Mouse (Mus musculus): ENCODE results near the gene Ncstn. TPM values are rescaled to one million over a fixed set of nuclear protein-coding genes. Genes with fewer than 3 reads are reported as not detected.

Ncstn gene
- polyA plus RNA-seq, 1 experiment from 2014 or later = 95.3 TPM

DNA sequence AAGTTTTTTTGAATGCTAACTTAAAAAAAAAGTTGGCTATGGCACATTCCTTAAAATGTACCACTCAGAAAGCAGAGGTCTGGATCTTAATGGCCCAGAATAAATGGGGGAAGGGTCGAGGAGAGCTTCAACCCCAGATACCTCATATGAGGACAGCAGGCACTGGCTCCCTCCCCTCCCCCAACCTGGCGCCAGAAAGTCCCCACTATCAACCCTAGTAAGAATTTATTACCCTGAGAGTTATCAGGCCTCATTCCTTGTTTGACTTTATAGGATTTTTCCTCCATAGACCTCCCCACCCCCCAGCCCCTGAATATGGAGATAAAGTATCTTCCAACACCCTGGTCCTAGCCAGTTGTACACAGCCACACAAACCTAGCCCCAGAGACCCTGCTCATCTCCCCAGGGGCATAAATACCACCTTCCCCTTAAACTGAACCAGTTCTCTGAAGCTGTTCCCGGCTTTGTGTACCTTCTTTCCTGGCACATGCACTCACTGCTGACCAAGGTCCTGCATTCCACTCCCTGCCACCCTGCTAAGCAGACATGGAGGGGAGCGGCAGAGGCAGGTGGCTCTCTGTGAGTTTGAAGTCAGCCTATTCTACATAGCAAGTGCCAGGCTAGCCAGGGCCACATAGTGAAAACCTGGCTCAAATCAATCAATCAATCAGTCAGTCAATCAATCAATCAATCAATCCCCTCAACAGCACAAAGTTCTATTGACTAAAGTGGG, 19.1 kb downstream of the Ncstn start:
- WGBS = 66% methylated on average over 4 of the region's 4 CpGs
- H3K36me3 ChIP-seq (replicated peaks) = peaks cover 49% of the 10 kb centered on the region
- peaks cover 5% of the 10 kb centered on the region; the same call in 1 of the 2 replicates for H3K27me3 ChIP-seq (ENCODE audit: poor library complexity, severe bottlenecking)
- no peak overlapping the region for H3K4me3 ChIP-seq
- H3K9me3 ChIP-seq = no peaks in the 10 kb centered on the region
- no peak for DNase-seq (ENCODE audit: extremely low spot score, low spot score)
- no peak overlapping the region for H3K27ac ChIP-seq
- H3K4me1 ChIP-seq = peaks cover 24% of the 10 kb centered on the region

DNA sequence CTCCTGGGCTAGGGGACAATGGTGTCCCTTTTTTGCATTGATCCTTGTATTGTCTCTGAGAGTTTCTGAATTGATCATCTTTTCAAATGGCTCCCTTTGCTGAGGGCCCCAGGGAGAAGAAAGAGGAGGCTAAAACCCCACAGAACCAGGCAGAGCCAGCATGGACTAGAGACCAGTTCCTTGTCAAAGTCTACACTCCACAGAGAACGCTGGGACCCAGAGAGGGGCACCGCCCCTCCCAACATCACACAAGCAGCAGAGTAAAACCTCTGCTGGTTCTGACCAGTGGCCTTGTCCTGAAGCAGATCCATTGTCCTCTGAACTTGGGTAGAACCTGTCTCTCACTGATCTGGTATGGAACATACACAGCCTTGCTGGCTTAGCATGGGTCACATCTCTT, 20.5 kb downstream of the Ncstn start:
- Histone ChIP-seq H3K27me3 (ENCODE audit: poor library complexity, severe bottlenecking) (peaks cover 15% of the 10 kb centered on the region; the same call in 1 of the 2 replicates), H3K9me3 (no peaks in the 10 kb centered on the region), H3K4me3 (no peak overlapping the region), H3K36me3 (replicated peaks) (peaks cover 36% of the 10 kb centered on the region), H3K27ac (peak overlapping the region; percentile 79; the same call in 1 of the 2 replicates), H3K4me1 (peaks cover 36% of the 10 kb centered on the region)
- no peak for DNase-seq (ENCODE audit: extremely low spot score, low spot score)
- WGBS = 81% methylated on average over 2 of the region's 2 CpGs

DNA sequence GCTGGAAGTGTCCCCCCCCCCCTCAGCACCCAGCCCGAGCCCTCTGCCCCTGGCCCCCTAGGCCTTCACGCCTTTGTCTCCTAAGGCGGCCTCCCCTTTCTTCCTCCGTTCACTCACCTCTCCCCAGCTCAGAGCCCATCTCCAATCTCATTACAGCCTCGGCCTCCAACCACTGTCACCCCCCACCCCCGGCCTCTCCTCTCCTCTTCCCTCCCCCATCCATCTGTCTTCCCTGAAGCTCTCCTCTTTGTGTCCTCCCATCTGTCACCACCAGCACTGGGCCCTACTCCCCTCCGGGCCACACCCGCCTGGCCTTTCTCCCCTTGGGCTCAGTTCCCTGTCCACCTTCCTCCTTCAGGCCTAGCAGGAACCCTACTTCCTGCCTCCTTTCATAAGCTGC, 21.4 kb downstream of the Ncstn start:
- Histone ChIP-seq H3K27me3 (ENCODE audit: poor library complexity, severe bottlenecking) (peaks cover 24% of the 10 kb centered on the region), H3K9me3 (no peaks in the 10 kb centered on the region), H3K4me3 (no peak overlapping the region), H3K4me1 (peaks cover 36% of the 10 kb centered on the region), H3K27ac (peak overlapping the region; percentile 79), H3K36me3 (replicated peaks) (peaks cover 27% of the 10 kb centered on the region)
- 47% methylated on average over 8 of the region's 8 CpGs for WGBS
- DNase-seq (ENCODE audit: extremely low spot score, low spot score) = no peak

DNA sequence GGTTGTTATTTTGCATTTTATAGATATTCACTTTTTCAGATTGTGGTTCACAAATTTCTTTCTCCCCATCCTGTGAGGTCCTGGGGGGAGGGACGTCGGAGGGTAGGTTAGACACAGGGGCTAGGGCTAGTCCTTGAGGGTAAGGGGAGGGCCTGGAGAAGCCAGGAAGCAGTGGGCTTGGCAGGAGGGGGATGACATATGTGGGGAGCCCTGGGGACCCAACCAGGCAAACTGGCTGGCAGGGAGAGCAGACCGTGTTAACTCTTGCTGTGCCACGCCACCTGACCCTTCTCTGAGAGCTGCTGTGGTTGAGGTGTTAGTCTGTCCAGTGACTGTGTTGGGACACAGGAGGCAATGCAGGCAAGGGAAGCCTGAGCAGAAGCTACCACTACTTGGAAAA, 21.9 kb downstream of the Ncstn start:
- DNase-seq (ENCODE audit: extremely low spot score, low spot score) = no peak
- peak overlapping the region; percentile 79 for H3K27ac ChIP-seq
- H3K36me3 ChIP-seq (replicated peaks) = peaks cover 21% of the 10 kb centered on the region
- H3K27me3 ChIP-seq (ENCODE audit: poor library complexity, severe bottlenecking) = peaks cover 29% of the 10 kb centered on the region
- WGBS = 56% methylated on average over 4 of the region's 4 CpGs
- peaks cover 36% of the 10 kb centered on the region for H3K4me1 ChIP-seq
- H3K4me3 ChIP-seq = no peak overlapping the region
- no peaks in the 10 kb centered on the region for H3K9me3 ChIP-seq

DNA sequence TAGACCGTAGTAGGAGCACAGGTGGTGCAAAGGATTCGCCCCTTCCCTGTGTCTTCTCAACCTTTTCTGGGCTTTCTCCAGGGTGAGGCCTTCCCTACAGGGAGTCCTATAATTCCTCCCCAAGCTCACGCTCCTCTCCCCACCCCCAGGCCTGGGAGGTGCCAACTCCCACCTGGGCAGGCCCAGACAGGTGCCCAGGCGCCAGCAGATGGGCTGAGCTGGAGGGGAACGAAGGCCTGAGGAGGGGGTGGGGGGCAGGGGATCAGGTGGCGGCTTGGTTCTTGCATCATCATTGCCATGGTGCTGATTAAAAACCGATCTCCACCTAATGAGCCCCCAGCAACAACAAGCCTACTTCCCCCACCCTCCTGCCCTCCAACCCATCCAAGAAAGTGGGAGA, 23.7 kb downstream of the Ncstn start:
- peaks cover 4% of the 10 kb centered on the region; the same call in 1 of the 2 replicates for H3K36me3 ChIP-seq (replicated peaks)
- no peak for DNase-seq (ENCODE audit: extremely low spot score, low spot score)
- 69% methylated on average over 7 of the region's 7 CpGs for WGBS
- H3K4me1 ChIP-seq = peaks cover 42% of the 10 kb centered on the region
- H3K27me3 ChIP-seq (ENCODE audit: poor library complexity, severe bottlenecking) = peaks cover 47% of the 10 kb centered on the region
- H3K27ac ChIP-seq = peak overlapping the region; percentile 65; the same call in 1 of the 2 replicates
- H3K4me3 ChIP-seq = no peak overlapping the region
- H3K9me3 ChIP-seq = no peaks in the 10 kb centered on the region

DNA sequence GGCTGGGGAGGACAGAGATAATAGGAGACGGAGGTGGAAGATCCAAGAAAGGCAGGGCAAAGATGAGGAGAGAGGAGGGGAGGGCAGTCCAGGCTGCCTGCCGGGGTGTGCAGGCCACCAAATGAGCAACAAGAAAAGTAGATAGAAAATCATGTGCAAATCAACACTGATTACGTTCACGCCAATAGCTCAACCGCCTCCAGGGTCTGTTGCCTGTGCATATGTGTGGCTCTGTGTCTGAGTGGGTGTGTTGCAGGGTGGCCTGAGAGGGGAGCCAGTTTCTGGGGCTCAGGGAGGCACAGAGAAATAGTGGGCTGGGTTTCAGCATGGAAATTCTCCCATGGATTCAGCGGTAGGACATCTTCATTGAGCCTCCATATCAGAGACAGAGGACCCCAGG, 24.3 kb downstream of the Ncstn start:
- peak overlapping the region; percentile 65; the same call in 1 of the 2 replicates for H3K27ac ChIP-seq
- H3K9me3 ChIP-seq = no peaks in the 10 kb centered on the region
- no peaks in the 10 kb centered on the region for H3K36me3 ChIP-seq (replicated peaks)
- 62% methylated on average over 6 of the region's 6 CpGs for WGBS
- H3K27me3 ChIP-seq (ENCODE audit: poor library complexity, severe bottlenecking) = peaks cover 53% of the 10 kb centered on the region
- DNase-seq (ENCODE audit: extremely low spot score, low spot score) = no peak
- no peak overlapping the region for H3K4me3 ChIP-seq
- H3K4me1 ChIP-seq = peaks cover 48% of the 10 kb centered on the region

DNA sequence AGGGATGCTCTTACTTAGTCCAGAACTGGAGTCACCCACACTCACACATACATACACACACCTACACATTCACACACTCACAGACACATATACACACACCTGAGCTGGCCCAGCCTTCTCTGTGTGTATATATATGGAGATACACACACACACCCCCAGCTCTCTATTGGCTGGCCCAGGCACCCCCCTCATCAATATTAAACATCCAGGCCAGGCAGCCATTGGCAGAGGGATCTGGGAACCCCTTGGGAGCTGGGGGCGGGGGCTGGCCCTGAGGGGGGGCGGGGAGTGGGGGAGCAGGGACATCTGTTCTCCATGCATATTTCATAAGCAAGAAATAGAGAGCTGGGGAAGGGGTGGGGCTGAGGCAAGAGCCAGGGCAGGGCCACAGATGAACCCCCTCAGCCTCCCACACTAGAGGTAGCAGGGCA, 25.1 kb downstream of the Ncstn start, which contains the start of gene Nhlh1:
Gene Nhlh1 (minus strand): TSS at position 83 of the 431 bp plus-strand sequence.
- peak within 1 kb of the TSS; percentile 54 for H3K4me3 ChIP-seq
- 28% methylated on average over 2 of the region's 2 CpGs for WGBS
- H3K36me3 ChIP-seq (replicated peaks) = no peaks in the 10 kb centered on the region
- peaks cover 54% of the 10 kb centered on the region for H3K4me1 ChIP-seq
- H3K27ac ChIP-seq = peak within 1 kb of the TSS; percentile 65; the same call in 1 of the 2 replicates
- no peak for DNase-seq (ENCODE audit: extremely low spot score, low spot score)
- peaks cover 61% of the 10 kb centered on the region for H3K27me3 ChIP-seq (ENCODE audit: poor library complexity, severe bottlenecking)
- no peaks in the 10 kb centered on the region for H3K9me3 ChIP-seq

DNA sequence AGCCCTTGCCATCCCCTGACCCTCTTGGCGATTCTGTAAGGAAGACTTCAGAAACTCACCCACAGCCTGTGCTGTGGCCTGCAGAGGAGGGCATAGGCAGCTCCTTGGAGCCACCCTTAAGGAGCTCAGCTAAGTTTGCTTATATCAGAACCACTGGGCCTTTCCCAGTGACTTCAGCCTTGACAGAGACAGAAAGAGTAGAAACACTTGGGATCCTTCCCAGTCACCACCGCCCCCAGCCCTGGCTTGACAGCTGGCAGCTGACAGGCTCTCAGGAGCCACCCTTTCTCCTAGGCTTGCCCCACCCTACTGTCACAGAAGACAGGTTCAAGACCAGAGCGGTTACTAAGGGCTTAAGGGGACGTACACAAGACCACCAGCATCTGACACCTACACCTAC, 26.3 kb downstream of the Ncstn start:
- H3K27me3 ChIP-seq (ENCODE audit: poor library complexity, severe bottlenecking) = peaks cover 72% of the 10 kb centered on the region
- DNase-seq (ENCODE audit: extremely low spot score, low spot score) = no peak
- H3K4me3 ChIP-seq = peak overlapping the region; percentile 54
- H3K36me3 ChIP-seq (replicated peaks) = no peaks in the 10 kb centered on the region
- H3K27ac ChIP-seq = 0 out of 2 replicates have a peak overlapping the region, but pooled peaks have one; percentile 21
- no peaks in the 10 kb centered on the region for H3K9me3 ChIP-seq
- H3K4me1 ChIP-seq = peaks cover 46% of the 10 kb centered on the region
- whole genome bisulfite sequencing = 88% methylated on average over 4 of the region's 4 CpGs

DNA sequence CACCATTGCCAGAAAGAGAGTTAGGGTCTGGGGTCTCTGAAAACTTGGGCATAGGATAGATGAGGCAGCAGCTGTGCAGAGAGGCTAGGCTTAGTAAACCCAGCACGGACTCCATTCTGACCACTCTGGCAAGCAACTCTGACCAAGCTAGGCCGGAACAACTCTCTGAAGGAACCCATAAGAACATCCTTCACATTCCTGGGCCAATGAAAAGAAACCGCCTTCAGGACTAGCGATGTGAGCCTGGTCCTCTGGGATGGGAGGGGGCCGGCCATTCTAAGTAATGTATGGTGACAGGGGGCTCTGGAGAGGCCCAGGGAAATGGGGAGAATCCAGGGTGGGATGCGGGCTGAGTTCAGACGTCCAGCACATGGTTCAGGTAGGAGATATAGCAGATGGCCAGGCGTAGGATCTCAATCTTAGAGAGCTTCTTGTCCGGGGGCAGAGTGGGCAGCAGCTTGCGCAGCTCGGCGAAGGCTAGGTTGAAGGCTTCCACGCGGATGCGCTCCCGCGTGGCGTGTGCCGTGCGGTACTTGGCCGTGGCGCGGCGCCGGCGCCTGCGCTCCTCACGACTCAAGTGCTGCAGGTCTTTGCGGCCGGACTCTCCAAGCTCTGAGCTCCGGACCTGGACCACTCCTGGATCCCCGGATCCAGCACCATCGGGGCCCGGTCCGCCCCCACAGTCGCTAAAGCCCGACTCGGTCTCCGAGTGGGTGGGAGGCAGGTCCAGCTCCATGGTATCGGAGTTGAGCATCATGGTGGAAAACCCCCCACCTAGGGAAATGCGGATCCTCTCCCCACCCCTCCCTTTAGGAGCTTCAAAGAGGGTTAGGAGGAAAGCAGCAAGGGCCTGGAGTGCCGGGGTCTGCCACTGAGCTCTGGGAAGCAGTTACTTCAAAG, 28.8 kb downstream of the Ncstn start:
- Histone ChIP-seq H3K27me3 (ENCODE audit: poor library complexity, severe bottlenecking) (peaks cover 70% of the 10 kb centered on the region), H3K27ac (peak overlapping the region; percentile 81), H3K9me3 (no peaks in the 10 kb centered on the region), H3K4me3 (peak overlapping the region; percentile 54), H3K36me3 (replicated peaks) (no peaks in the 10 kb centered on the region), H3K4me1 (peaks cover 43% of the 10 kb centered on the region)
- no peak for DNase-seq (ENCODE audit: extremely low spot score, low spot score)
- WGBS = 3% methylated on average over 42 of the region's 42 CpGs

DNA sequence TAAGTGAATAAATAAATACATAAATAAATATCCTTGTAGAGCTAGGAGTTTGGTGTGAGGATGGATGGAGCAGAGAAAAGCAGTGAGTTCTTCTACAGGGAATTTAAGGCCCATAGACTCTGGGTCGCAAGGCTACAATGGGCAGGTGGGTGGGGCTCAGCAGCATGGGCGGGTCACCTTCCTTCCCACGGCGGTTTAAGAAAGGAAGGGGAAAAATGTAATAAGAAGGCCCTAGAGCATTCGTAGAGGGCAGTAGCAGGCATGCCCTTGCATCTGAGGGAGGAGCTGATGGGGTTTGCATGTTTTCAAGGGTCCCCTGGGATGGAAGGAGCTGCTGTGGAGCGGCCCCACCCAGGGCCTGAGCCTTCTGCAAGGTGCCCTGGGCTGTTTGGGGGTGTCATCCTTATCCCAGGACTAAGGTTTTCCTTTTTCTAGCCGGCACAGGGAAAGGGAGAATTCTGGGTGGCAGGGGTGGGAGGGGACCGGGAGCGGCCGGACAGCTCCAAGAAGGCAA, 29.8 kb downstream of the Ncstn start:
- H3K4me1 ChIP-seq = peaks cover 45% of the 10 kb centered on the region
- no peaks in the 10 kb centered on the region for H3K9me3 ChIP-seq
- H3K27me3 ChIP-seq (ENCODE audit: poor library complexity, severe bottlenecking) = peaks cover 63% of the 10 kb centered on the region
- H3K36me3 ChIP-seq (replicated peaks) = no peaks in the 10 kb centered on the region
- peak overlapping the region; percentile 81; the same call in 1 of the 2 replicates for H3K27ac ChIP-seq
- 6% methylated on average over 10 of the region's 10 CpGs for WGBS
- no peak for DNase-seq (ENCODE audit: extremely low spot score, low spot score)
- H3K4me3 ChIP-seq = peak overlapping the region; percentile 54; the same call in 1 of the 2 replicates

DNA sequence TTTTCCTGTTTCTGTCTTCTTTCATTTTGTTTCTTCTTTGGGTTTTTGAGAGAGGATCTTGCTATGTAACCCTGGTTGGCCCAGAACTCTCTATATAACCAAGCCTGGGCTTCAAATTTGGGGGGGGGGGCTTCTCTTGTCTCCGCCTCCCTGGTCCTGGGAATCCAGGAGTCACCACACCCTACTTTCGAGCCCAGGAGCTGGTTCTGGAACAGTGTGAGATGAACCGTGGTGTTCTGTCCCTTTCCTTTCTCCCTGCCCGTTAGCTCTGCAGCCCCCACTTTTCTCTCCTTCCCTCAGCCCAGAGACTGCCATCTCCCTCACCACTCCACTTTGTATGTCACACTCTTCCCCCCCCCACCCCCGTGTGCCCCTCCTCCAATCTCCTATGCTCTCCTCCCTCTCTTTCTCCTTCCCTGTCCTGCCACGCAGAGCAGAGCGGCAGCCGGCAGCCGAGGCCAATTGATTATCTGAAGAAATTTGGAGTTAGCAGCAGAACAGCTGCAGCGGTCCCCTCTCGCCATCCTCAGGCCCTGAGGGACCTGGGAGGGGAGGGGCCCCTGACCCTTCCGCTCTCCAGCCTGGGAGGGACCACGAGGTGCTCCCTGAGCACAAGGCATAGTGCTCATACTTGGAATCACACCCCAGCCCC, 33.3 kb downstream of the Ncstn start:
- WGBS = 30% methylated on average over 13 of the region's 13 CpGs
- no peak for DNase-seq (ENCODE audit: extremely low spot score, low spot score)
- H3K36me3 ChIP-seq (replicated peaks) = no peaks in the 10 kb centered on the region
- H3K4me1 ChIP-seq = peaks cover 54% of the 10 kb centered on the region
- H3K27ac ChIP-seq = peak overlapping the region; percentile 83
- H3K4me3 ChIP-seq = peak overlapping the region; percentile 24
- H3K27me3 ChIP-seq (ENCODE audit: poor library complexity, severe bottlenecking) = peaks cover 41% of the 10 kb centered on the region
- no peaks in the 10 kb centered on the region for H3K9me3 ChIP-seq

DNA sequence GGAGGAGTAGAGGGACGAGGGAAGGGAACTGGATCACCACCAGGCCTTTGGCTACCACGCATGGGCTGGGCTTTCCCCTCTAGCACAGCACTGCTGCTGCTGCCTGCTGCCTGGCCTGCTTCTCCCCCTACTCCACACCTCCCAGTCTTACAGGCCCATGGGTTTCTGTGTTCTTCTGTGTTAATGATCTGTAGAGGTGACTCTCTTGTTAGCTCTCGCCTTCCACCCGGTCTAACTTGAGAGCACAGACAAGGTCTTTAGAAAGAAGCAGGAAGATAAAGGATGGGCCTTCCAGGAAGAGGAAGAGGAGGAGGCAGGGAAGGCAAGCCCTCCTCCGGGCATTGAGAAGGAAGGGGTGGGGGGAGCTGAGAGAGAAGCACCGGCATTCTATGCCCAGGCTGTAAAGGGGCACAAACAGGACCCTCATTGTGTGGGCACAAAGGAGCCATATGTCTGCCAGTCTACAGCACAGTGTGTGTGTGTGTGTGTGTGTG, 34.3 kb downstream of the Ncstn start:
- DNase-seq (ENCODE audit: extremely low spot score, low spot score) = no peak
- 25% methylated on average over 6 of the region's 6 CpGs for WGBS
- H3K36me3 ChIP-seq (replicated peaks) = no peaks in the 10 kb centered on the region
- H3K9me3 ChIP-seq = no peaks in the 10 kb centered on the region
- H3K4me1 ChIP-seq = peaks cover 45% of the 10 kb centered on the region
- H3K27ac ChIP-seq = peak overlapping the region; percentile 83
- H3K27me3 ChIP-seq (ENCODE audit: poor library complexity, severe bottlenecking) = peaks cover 32% of the 10 kb centered on the region
- peak overlapping the region; percentile 24 for H3K4me3 ChIP-seq

All from forebrain, embryonic 10.5 days (tissue).